Mouse (Mus musculus): ENCODE results near the gene Cdk6. TPM values are rescaled to one million over a fixed set of nuclear protein-coding genes. Genes with fewer than 3 reads are reported as not detected.

Gene Cdk6
- polyA plus RNA-seq, 1 experiment from 2014 or later = 14.1 TPM

DNA sequence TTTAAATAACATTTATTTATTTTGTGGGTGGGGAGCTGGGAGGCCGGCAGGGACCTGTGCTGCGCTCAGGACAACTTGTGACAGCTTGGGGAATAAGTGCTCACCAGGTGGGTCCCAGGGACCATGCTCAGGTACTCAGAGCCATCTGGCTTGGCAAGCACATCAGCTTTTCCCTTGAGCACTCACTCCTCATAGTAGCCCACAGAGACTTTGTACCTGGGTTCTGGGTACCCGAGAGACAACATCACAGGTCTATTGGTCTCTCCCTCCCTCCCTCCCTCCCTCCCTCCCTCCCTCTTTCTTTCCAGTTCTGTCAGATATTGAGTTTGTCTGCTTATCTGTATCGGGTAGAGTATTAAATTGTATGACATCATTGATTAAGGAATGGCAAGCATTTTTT lies 38.0 kb downstream of the Cdk6 start:
- WGBS = 80% methylated on average over 4 of the region's 4 CpGs
- H3K27me3 ChIP-seq (ENCODE audit: control insufficient read depth, insufficient read depth, low read length) = no peaks in the 10 kb centered on the region

DNA sequence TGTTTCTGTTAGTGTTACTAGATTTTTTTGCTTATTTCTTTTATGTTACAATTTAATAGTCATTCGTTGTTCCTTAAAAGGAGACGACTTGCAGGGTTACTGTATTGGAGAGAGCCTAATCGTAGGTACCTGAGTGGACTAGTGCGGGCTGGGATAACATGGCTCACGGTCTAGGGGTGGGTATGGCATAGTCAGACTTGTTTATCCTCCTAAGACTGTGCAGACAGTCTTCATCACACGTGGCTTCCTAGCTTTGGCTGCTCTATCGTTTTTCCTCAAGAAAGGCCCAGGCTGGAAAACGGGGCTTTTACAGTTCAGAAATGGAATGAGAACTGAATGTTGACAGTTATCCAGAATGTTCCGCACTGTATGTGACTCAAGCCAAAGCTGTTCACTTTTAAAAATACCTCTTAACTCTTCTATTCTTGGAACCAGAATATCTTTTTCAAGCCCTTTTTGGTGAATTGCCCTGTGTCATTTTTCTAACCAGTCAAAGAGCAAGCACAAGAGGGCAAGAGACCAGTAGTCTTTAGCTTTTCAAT lies 39.5 kb downstream of the Cdk6 start:
- WGBS = 87% methylated on average over 9 of the region's 9 CpGs
- Histone ChIP-seq H3K27ac (ENCODE audit: low read depth, low read length) (no peak overlapping the region), H3K4me2 (ENCODE audit: low read depth) (no peak overlapping the region), H3K27me3 (ENCODE audit: control insufficient read depth, insufficient read depth, low read length) (no peaks in the 10 kb centered on the region), H3K9me3 (ENCODE audit: control insufficient read depth, low read length) (no peaks in the 10 kb centered on the region), H3K9ac (ENCODE audit: low read length) (no peak overlapping the region), H3K4me3 (ENCODE audit: low read depth, low read length) (no peak overlapping the region), H3K4me1 (ENCODE audit: control insufficient read depth, insufficient read depth, low read length) (no peaks in the 10 kb centered on the region), H3K36me3 (ENCODE audit: control insufficient read depth, insufficient read depth, low read length) (no peaks in the 10 kb centered on the region)
- ATAC-seq (ENCODE audit: insufficient read depth, low FRiP score, low TSS enrichment) = no peak
- DNase-seq (ENCODE audit: low spot score) = no peak

More for the DNA sequence above, 38.0 kb downstream of the Cdk6 start:
- ATAC-seq (ENCODE audit: insufficient read depth, low FRiP score, low TSS enrichment) = no peak
- no peaks in the 10 kb centered on the region for H3K36me3 ChIP-seq (ENCODE audit: control insufficient read depth, insufficient read depth, low read length)
- no peak for DNase-seq (ENCODE audit: low spot score)
- H3K4me1 ChIP-seq (ENCODE audit: control insufficient read depth, insufficient read depth, low read length) = no peaks in the 10 kb centered on the region
- no peaks in the 10 kb centered on the region for H3K9me3 ChIP-seq (ENCODE audit: control insufficient read depth, low read length)
- no peak overlapping the region for H3K4me2 ChIP-seq (ENCODE audit: low read depth)
- H3K27ac ChIP-seq (ENCODE audit: low read depth, low read length) = no peak overlapping the region
- no peak overlapping the region for H3K4me3 ChIP-seq (ENCODE audit: low read depth, low read length)
- H3K9ac ChIP-seq (ENCODE audit: low read length) = no peak overlapping the region

DNA sequence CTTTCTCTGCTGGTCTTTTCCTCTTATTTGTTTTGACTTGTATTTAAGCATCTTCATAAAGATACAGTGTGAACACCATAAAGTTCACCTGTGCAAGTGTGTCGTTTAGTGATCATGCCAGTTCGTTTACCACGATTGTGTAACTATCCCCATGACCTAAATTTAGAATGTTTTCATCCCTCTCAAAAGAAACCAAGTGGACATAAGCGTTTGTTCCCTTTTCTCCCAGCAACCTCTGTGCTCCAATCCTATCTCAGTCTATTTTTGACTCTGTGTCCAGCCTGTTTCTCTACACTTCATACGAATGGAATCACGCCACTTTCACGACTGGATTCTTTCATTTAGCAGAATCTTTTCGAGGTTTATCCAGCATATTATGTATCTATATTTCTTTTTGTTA lies 40.5 kb downstream of the Cdk6 start:
- no peak overlapping the region for H3K27ac ChIP-seq (ENCODE audit: low read depth, low read length)
- no peaks in the 10 kb centered on the region for H3K36me3 ChIP-seq (ENCODE audit: control insufficient read depth, insufficient read depth, low read length)
- H3K4me1 ChIP-seq (ENCODE audit: control insufficient read depth, insufficient read depth, low read length) = no peaks in the 10 kb centered on the region
- DNase-seq (ENCODE audit: low spot score) (no peak), ATAC-seq (ENCODE audit: insufficient read depth, low FRiP score, low TSS enrichment) (no peak)
- H3K4me3 ChIP-seq (ENCODE audit: low read depth, low read length) = no peak overlapping the region
- no peaks in the 10 kb centered on the region for H3K9me3 ChIP-seq (ENCODE audit: control insufficient read depth, low read length)
- H3K9ac ChIP-seq (ENCODE audit: low read length) = no peak overlapping the region
- H3K27me3 ChIP-seq (ENCODE audit: control insufficient read depth, insufficient read depth, low read length) = no peaks in the 10 kb centered on the region
- H3K4me2 ChIP-seq (ENCODE audit: low read depth) = no peak overlapping the region
- 95% methylated on average over 8 of the region's 8 CpGs for WGBS

DNA sequence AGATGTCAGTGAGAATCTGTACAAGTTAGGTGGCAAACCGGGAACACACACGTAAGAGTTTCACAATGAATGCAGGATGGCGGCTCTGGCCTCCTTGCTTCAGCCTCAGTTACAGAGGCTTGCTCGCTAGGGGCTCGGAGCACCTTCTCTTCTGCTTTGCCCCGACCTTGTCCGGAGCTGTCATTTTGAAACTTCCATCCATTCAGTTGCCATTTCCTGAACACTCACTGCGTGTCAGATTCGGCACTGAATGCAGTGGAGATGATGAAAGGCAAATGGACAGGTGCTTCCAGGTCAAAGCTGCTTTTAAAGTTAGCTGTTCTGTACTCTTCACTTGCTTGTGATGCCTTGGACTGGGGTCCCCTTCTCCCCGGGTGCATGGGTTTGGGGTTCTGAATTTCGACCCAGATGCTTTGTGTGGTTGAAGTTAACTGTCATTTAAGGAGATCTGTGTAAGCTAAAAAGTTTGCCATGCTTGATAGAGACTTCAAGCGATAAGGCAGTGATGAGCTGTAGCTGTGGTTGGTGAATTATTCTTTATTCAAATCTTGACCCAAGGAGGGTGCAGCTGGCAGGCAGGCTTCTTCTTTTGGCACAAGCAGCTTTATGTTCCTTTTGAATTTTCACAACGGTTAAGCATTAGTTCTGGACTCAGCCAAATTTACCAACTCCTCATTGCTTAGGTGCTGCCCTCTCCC lies 41.2 kb downstream of the Cdk6 start:
- no peak for ATAC-seq (ENCODE audit: insufficient read depth, low FRiP score, low TSS enrichment)
- H3K36me3 ChIP-seq (ENCODE audit: control insufficient read depth, insufficient read depth, low read length) = no peaks in the 10 kb centered on the region
- H3K9ac ChIP-seq (ENCODE audit: low read length) = no peak overlapping the region
- H3K4me1 ChIP-seq (ENCODE audit: control insufficient read depth, insufficient read depth, low read length) = no peaks in the 10 kb centered on the region
- H3K9me3 ChIP-seq (ENCODE audit: control insufficient read depth, low read length) = no peaks in the 10 kb centered on the region
- H3K4me3 ChIP-seq (ENCODE audit: low read depth, low read length) = no peak overlapping the region
- H3K4me2 ChIP-seq (ENCODE audit: low read depth) = no peak overlapping the region
- no peaks in the 10 kb centered on the region for H3K27me3 ChIP-seq (ENCODE audit: control insufficient read depth, insufficient read depth, low read length)
- 87% methylated on average over 13 of the region's 13 CpGs for WGBS
- no peak for DNase-seq (ENCODE audit: low spot score)
- no peak overlapping the region for H3K27ac ChIP-seq (ENCODE audit: low read depth, low read length)

DNA sequence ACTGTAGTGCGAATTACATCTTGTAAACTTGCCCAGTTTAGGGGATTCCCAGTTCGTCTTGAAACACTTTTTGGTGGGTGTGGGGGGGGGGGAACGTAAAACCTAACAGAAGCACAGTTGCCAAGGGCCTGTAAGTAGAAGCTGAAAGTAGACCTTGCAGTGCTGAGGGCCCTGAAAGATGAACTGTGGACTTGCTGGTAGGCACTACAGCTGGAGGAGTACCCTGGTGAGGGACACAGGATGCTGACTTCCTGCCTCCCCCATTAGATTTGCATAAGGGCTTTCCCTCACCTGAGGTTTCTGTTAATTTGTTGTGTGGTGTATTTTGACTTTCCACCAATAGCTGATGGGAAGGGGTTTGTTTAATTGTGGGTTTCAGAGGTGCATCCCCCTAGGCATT lies 42.3 kb downstream of the Cdk6 start:
- WGBS = 76% methylated on average over 3 of the region's 3 CpGs
- no peaks in the 10 kb centered on the region for H3K4me1 ChIP-seq (ENCODE audit: control insufficient read depth, insufficient read depth, low read length)
- no peak overlapping the region for H3K9ac ChIP-seq (ENCODE audit: low read length)
- no peak overlapping the region for H3K4me3 ChIP-seq (ENCODE audit: low read depth, low read length)
- no peaks in the 10 kb centered on the region for H3K9me3 ChIP-seq (ENCODE audit: control insufficient read depth, low read length)
- no peaks in the 10 kb centered on the region for H3K27me3 ChIP-seq (ENCODE audit: control insufficient read depth, insufficient read depth, low read length)
- DNase-seq (ENCODE audit: low spot score) = no peak
- no peaks in the 10 kb centered on the region for H3K36me3 ChIP-seq (ENCODE audit: control insufficient read depth, insufficient read depth, low read length)
- H3K27ac ChIP-seq (ENCODE audit: low read depth, low read length) = no peak overlapping the region
- no peak for ATAC-seq (ENCODE audit: insufficient read depth, low FRiP score, low TSS enrichment)
- no peak overlapping the region for H3K4me2 ChIP-seq (ENCODE audit: low read depth)

DNA sequence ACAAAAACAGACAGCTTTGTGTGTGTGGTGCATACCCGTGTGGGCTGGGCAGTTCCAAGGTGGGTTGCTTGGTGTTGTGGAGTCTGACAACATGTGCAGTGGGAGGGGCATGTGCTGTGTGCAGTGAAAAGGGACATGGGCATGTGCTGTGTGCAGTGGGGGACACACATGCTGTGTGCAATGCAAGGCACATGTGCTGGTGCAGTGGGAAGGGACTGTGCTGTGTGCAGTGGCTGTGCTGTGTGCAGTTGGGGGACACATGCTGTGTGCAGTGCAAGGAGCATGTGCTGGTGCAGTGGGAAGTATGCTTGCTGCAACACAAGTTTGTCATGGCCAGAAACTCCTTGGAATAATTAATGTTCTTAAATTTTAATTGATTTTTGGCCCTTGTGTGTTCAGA lies 43.8 kb downstream of the Cdk6 start:
- H3K4me1 ChIP-seq (ENCODE audit: control insufficient read depth, insufficient read depth, low read length) = no peaks in the 10 kb centered on the region
- no peaks in the 10 kb centered on the region for H3K36me3 ChIP-seq (ENCODE audit: control insufficient read depth, insufficient read depth, low read length)
- no peak overlapping the region for H3K9ac ChIP-seq (ENCODE audit: low read length)
- 58% methylated on average over 1 of the region's 1 CpGs for WGBS
- ATAC-seq (ENCODE audit: insufficient read depth, low FRiP score, low TSS enrichment) (no peak), DNase-seq (ENCODE audit: low spot score) (no peak)
- H3K9me3 ChIP-seq (ENCODE audit: control insufficient read depth, low read length) = no peaks in the 10 kb centered on the region
- H3K4me2 ChIP-seq (ENCODE audit: low read depth) = no peak overlapping the region
- H3K4me3 ChIP-seq (ENCODE audit: low read depth, low read length) = no peak overlapping the region
- H3K27me3 ChIP-seq (ENCODE audit: control insufficient read depth, insufficient read depth, low read length) = no peaks in the 10 kb centered on the region
- no peak overlapping the region for H3K27ac ChIP-seq (ENCODE audit: low read depth, low read length)

DNA sequence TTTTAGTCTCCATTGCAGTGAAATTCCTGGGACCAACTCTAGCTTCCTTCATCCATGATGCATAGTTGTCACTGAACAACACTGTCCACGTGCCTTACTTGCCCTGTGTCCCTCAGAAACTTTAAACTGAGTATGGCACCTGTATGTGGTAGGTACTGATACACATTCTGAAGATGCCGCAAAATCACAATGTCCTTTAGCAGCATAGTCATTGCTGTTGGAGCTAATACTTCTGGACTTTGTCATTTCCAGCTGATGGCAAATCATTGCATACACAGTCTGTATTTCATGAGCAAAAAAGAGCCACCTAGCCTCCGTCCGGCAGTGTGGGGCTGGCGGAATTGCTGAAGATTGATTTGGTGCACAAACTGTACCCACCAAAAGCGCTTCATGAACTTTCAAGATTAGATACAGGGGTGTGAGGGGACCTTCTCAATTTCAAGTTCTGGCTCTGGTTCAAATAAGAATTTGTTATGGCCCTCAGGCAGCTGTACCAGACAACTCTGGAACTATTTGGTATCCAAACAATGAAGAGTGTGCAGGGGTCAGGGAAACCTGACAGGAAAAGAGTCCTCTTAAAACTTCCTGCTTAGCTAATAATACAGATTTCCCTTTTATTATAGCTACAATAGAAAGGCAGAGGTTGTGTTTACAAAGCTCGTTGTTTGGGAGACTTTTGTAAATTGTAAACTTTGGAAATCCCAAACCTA lies 44.9 kb downstream of the Cdk6 start:
- H3K4me2 ChIP-seq (ENCODE audit: low read depth) = no peak overlapping the region
- no peak overlapping the region for H3K9ac ChIP-seq (ENCODE audit: low read length)
- no peaks in the 10 kb centered on the region for H3K36me3 ChIP-seq (ENCODE audit: control insufficient read depth, insufficient read depth, low read length)
- no peaks in the 10 kb centered on the region for H3K4me1 ChIP-seq (ENCODE audit: control insufficient read depth, insufficient read depth, low read length)
- DNase-seq (ENCODE audit: low spot score) (no peak), ATAC-seq (ENCODE audit: insufficient read depth, low FRiP score, low TSS enrichment) (no peak)
- H3K27me3 ChIP-seq (ENCODE audit: control insufficient read depth, insufficient read depth, low read length) = no peaks in the 10 kb centered on the region
- no peak overlapping the region for H3K27ac ChIP-seq (ENCODE audit: low read depth, low read length)
- no peaks in the 10 kb centered on the region for H3K9me3 ChIP-seq (ENCODE audit: control insufficient read depth, low read length)
- H3K4me3 ChIP-seq (ENCODE audit: low read depth, low read length) = no peak overlapping the region
- WGBS = 66% methylated on average over 7 of the region's 7 CpGs

DNA sequence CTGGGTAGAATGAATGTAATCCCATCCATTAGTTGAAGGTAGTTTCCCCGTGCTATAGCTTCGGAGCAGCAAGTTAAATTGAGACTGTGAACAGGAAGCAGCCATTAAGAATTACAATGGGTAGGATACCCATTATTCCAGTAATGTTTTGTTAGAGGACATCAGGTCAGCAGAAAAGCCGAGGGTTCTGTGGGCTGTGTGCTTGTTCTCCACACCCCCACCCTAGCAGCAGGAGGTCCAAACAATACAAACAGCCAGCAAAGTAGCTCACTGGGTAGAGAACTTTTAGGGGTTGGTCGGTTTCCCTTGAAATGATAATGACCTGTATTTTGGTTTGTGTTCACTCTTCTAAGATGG lies 45.4 kb downstream of the Cdk6 start:
- Histone ChIP-seq H3K27me3 (ENCODE audit: control insufficient read depth, insufficient read depth, low read length) (no peaks in the 10 kb centered on the region), H3K9me3 (ENCODE audit: control insufficient read depth, low read length) (no peaks in the 10 kb centered on the region), H3K4me2 (ENCODE audit: low read depth) (no peak overlapping the region), H3K36me3 (ENCODE audit: control insufficient read depth, insufficient read depth, low read length) (no peaks in the 10 kb centered on the region), H3K4me1 (ENCODE audit: control insufficient read depth, insufficient read depth, low read length) (no peaks in the 10 kb centered on the region), H3K27ac (ENCODE audit: low read depth, low read length) (no peak overlapping the region), H3K9ac (ENCODE audit: low read length) (no peak overlapping the region), H3K4me3 (ENCODE audit: low read depth, low read length) (no peak overlapping the region)
- 11% methylated on average over 4 of the region's 4 CpGs for WGBS
- DNase-seq (ENCODE audit: low spot score) (no peak), ATAC-seq (ENCODE audit: insufficient read depth, low FRiP score, low TSS enrichment) (no peak)

DNA sequence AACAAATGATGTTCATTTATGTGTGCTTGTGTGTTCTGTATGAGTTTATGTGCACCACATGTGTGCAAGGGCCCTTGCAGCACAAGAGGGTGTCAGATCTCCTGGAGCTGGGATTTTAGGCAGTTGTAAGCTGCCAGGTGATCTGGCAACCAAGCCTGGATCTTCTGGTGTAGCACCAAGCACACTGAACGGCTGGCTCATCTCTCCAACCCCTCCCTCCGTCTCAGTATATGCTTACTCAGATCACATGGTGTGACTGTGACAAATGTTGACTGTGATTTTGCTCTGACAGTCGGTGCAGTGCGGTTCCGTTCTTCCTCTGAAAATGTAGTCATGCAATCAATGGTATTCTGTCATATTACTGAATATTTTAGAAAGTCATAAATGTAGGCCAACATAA lies 45.9 kb downstream of the Cdk6 start:
- Histone ChIP-seq H3K27ac (ENCODE audit: low read depth, low read length) (no peak overlapping the region), H3K9me3 (ENCODE audit: control insufficient read depth, low read length) (no peaks in the 10 kb centered on the region), H3K9ac (ENCODE audit: low read length) (no peak overlapping the region), H3K4me1 (ENCODE audit: control insufficient read depth, insufficient read depth, low read length) (no peaks in the 10 kb centered on the region), H3K4me3 (ENCODE audit: low read depth, low read length) (no peak overlapping the region), H3K4me2 (ENCODE audit: low read depth) (no peak overlapping the region), H3K27me3 (ENCODE audit: control insufficient read depth, insufficient read depth, low read length) (no peaks in the 10 kb centered on the region), H3K36me3 (ENCODE audit: control insufficient read depth, insufficient read depth, low read length) (no peaks in the 10 kb centered on the region)
- DNase-seq (ENCODE audit: low spot score) (no peak), ATAC-seq (ENCODE audit: insufficient read depth, low FRiP score, low TSS enrichment) (no peak)
- WGBS = 46% methylated on average over 5 of the region's 5 CpGs
